Mouse (Mus musculus) erythroblast, embryonic 14.5 days (primary cell): ENCODE results near the gene Uchl3. TPM values are rescaled to one million over a fixed set of nuclear protein-coding genes. Genes with fewer than 3 reads are reported as not detected.

Experiments
- H3K27me3 ChIP-seq: 2 replicates; pipeline ENCODE4 v1.6.1; 2012; ENCODE audit warnings: inconsistent platforms; ENCODE audit not compliant: control insufficient read depth
- H3K36me3 ChIP-seq: 2 replicates; pipeline ENCODE4 v1.6.1; 2012; ENCODE audit warnings: mild to moderate bottlenecking, inconsistent platforms; ENCODE audit not compliant: control insufficient read depth
- H3K4me1 ChIP-seq: 2 replicates; pipeline ENCODE4 v1.6.1; 2012; ENCODE audit warnings: inconsistent platforms; ENCODE audit not compliant: control insufficient read depth
- H3K4me3 ChIP-seq: replicated peaks from 2 replicates; pipeline ENCODE3; 2012; ENCODE audit warnings: moderate library complexity, mild to moderate bottlenecking, inconsistent platforms
- H3K9me3 ChIP-seq: 2 replicates; pipeline ENCODE4 v1.6.1; 2012; ENCODE audit warnings: low read length, inconsistent platforms, mixed read lengths; ENCODE audit not compliant: control insufficient read depth
- GATA1 ChIP-seq: IDR thresholded peaks from 2 replicates; pipeline ENCODE4 v1.6.1; 2012; ENCODE audit warnings: low read length, inconsistent platforms, mixed read lengths
- TAL1 ChIP-seq: IDR thresholded peaks from 3 replicates; pipeline ENCODE4 v1.6.1; 2012; ENCODE audit warnings: low read length, inconsistent platforms, mixed read lengths
- polyA plus RNA-seq: library from polyadenylated mRNA; stranded (reverse); fragments of >175 nt; gene quantifications from 2 replicates; pipeline ENCODE4 v1.2.3, GENCODE M21; 2012

The Uchl3 gene
- polyA plus RNA-seq, 1 experiment, result 0.61 TPM

DNA sequence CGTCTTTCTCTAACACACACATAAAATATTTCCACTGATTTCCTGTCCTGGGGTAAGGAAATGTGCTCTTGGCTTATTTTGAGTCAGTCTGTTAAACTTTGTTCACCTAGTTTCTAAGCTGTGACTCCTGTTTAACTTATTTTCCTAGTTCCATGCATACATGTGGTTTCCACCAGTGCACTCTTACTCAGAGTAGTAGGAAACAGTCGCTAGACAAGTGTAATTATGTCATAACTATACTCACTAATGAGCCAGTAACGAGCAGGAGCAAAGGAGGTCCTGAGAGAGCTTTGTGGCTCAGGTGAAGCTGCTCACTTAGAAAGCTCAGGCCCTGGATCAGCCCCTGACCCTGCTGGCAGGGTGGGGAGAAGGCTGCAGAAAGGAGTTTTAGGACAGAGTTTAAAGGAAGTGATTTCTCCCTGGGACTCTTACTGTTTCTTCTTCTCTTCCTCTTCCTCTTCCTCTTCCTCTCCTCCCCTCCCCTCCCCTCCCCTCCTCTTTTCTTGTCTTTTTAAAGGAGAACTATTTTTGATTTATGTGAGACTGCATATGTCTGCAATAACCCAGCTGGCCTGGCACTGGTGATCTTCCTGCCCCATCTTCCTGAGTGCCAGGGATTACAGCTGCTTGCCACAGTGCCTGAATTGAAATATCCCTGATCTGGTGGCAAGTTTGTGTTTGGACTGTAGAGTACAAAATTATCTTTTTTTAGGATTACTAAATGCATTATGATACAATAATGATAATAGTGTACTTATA lies 8.1 kb downstream of the Uchl3 start:
- no peaks in the 10 kb centered on the region for H3K27me3 ChIP-seq
- H3K9me3 ChIP-seq, result no peaks in the 10 kb centered on the region
- peaks cover 5% of the 10 kb centered on the region; the same call in 1 of the 2 replicates for H3K4me1 ChIP-seq
- TF ChIP-seq TAL1 (no peak), GATA1 (no peak)
- no peak overlapping the region for H3K4me3 ChIP-seq
- H3K36me3 ChIP-seq, result peaks cover 12% of the 10 kb centered on the region

GRCm38 (mm10) chr14:101664274-101664673 lies 10.5 kb downstream of the Uchl3 start:
- TF ChIP-seq GATA1 (no peak), TAL1 (no peak)
- Histone ChIP-seq H3K36me3 (peaks cover 22% of the 10 kb centered on the region), H3K4me1 (peaks cover 5% of the 10 kb centered on the region; the same call in 1 of the 2 replicates)

DNA sequence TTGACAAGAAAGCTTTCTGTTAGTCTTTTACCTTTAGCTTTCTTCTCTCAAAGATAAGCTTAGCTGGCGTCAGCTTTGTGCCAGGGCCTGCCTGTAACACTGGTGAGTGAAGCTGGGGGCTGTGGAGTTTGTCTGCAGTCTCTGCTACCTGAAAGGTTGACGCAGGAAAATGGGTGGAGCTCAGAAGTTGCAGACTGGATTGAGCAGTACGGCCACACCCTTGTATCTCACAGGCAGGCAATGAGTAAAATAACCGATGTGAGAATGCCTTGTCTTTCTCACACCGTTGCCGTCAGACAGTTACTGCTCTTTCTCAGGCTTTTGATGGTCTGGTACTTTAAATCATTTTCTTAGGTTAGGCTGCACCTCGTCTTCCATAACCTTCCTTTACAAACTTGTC lies 12.3 kb downstream of the Uchl3 start:
- H3K36me3 ChIP-seq, result peaks cover 19% of the 10 kb centered on the region
- H3K27me3 ChIP-seq, result no peaks in the 10 kb centered on the region
- no peak overlapping the region for H3K4me3 ChIP-seq
- TF ChIP-seq GATA1 (no peak), TAL1 (no peak)
- no peaks in the 10 kb centered on the region for H3K9me3 ChIP-seq
- peaks cover 5% of the 10 kb centered on the region; the same call in 1 of the 2 replicates for H3K4me1 ChIP-seq

More at GRCm38 (mm10) chr14:101664274-101664673, 10.5 kb downstream of the Uchl3 start:
- Histone ChIP-seq H3K27me3 (no peaks in the 10 kb centered on the region), H3K4me3 (no peak overlapping the region), H3K9me3 (no peaks in the 10 kb centered on the region)

DNA sequence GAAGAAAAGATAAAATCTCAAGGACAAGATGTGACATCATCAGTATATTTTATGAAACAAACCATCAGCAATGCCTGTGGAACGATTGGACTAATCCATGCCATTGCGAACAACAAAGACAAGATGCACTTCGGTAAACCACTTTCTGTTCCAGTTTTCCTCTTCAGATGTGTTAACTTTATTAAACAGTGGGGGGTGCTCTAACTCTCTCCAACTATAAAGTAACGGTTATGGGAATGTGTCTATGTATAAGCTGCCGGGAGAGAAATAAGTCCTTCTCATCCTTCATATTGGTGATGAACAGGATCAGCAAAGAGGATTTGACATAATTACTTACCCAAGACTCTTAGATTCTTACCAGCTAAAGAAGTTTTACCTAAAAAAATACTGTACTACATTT lies 12.8 kb downstream of the Uchl3 start:
- Histone ChIP-seq H3K27me3 (no peaks in the 10 kb centered on the region), H3K4me1 (peaks cover 5% of the 10 kb centered on the region; the same call in 1 of the 2 replicates), H3K4me3 (no peak overlapping the region), H3K9me3 (no peaks in the 10 kb centered on the region), H3K36me3 (peaks cover 15% of the 10 kb centered on the region)
- TF ChIP-seq TAL1, result no peak
- TF ChIP-seq GATA1, result no peak

DNA sequence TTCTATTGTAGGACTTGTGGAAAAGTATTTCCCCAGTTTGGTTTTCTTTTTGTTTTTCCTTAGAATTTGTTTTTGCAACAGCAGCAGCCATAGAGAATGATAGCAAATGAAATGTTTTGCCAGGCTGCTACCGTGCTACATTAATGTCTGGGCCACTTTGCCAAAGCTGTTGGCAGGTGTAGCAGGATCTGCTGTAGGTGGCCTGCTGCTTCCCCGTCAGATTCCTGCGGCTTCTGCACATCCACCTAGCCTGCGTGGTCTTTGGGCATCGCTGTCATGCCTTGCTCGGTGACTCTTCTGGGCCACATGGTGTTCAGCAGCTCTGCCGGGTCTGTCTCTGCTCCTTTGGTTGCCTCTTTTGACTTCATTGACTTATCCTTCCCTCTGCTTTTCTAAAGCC lies 14.9 kb downstream of the Uchl3 start:
- Histone ChIP-seq H3K27me3 (no peaks in the 10 kb centered on the region), H3K4me1 (peaks cover 5% of the 10 kb centered on the region; the same call in 1 of the 2 replicates), H3K4me3 (no peak overlapping the region), H3K36me3 (peaks cover 15% of the 10 kb centered on the region), H3K9me3 (no peaks in the 10 kb centered on the region)
- no peak for TF ChIP-seq GATA1
- no peak for TF ChIP-seq TAL1

- H3K36me3 ChIP-seq, result peaks cover 15% of the 10 kb centered on the region
- H3K4me1 ChIP-seq, result no peaks in the 10 kb centered on the region
- H3K27me3 ChIP-seq, result no peaks in the 10 kb centered on the region
- no peaks in the 10 kb centered on the region for H3K9me3 ChIP-seq
- H3K4me3 ChIP-seq, result no peak overlapping the region
- TF ChIP-seq GATA1, result no peak
Measured at GRCm38 (mm10) chr14:101672226-101672625, 18.5 kb downstream of the Uchl3 start.

GRCm38 (mm10) chr14:101687696-101688095 lies 33.9 kb downstream of the Uchl3 start:
- Histone ChIP-seq H3K36me3 (peaks cover 12% of the 10 kb centered on the region), H3K4me1 (no peaks in the 10 kb centered on the region), H3K9me3 (no peaks in the 10 kb centered on the region), H3K4me3 (no peak overlapping the region), H3K27me3 (no peaks in the 10 kb centered on the region)
- TF ChIP-seq GATA1 (no peak), TAL1 (no peak)

DNA sequence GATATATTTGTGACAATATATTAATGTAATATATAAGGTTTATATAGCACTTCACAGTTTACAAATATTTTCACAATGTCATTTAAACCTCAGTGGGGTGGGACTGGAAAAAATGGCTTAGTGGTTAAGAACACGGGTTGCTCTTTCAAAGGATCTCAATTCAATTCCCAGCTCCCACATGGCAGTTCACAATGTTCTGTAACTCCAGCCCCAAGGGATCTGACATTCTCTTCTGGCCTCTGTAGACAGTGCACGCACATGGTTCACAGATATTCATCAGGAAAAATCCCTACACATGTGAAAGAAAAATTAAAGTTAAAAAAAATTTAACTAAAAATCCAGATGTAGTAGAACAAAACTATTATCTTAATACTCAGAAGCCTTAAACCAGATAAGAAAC lies 34.6 kb downstream of the Uchl3 start:
- no peak for TF ChIP-seq GATA1
- TF ChIP-seq TAL1, result no peak
- Histone ChIP-seq H3K4me1 (no peaks in the 10 kb centered on the region), H3K27me3 (no peaks in the 10 kb centered on the region), H3K36me3 (peaks cover 13% of the 10 kb centered on the region), H3K9me3 (no peaks in the 10 kb centered on the region), H3K4me3 (no peak overlapping the region)

- Histone ChIP-seq H3K4me3 (no peak overlapping the region), H3K9me3 (no peaks in the 10 kb centered on the region), H3K4me1 (no peaks in the 10 kb centered on the region), H3K27me3 (no peaks in the 10 kb centered on the region), H3K36me3 (no peaks in the 10 kb centered on the region)
- TF ChIP-seq GATA1, result no peak
- no peak for TF ChIP-seq TAL1
Measured at GRCm38 (mm10) chr14:101704479-101704878, 50.7 kb downstream of the Uchl3 start.
